Mouse (Mus musculus): Measurements from ENCODE around the gene Tnfrsf4.

DNA sequence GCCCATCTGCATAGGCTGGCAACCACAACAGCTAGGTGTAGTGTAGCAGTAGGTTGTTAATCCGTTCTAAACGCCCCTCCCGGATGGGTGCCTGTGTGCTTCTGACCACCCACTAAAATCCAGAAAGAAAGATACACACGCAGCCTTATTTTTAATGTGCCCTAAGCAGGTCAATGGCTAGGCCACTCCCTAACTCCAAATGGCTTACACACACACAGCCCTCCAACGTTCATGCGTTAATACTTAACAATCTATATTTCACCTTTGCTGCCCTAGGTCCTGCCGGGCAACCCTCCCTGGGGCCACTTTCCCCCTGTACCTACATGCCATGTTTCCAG lies 17.6 kb downstream of the Tnfrsf4 start:
- TF ChIP-seq CTCF (IDR thresholded peaks at IDR 0.05; ENCODE audit: borderline replicate concordance, extremely low read depth, insufficient read depth, insufficient read length) (no peak), POLR2A (IDR thresholded peaks at IDR 0.05; ENCODE audit: borderline replicate concordance, extremely low read depth, insufficient read depth, insufficient read length, poor library complexity, severe bottlenecking) (no peak)
